Mouse (Mus musculus) hindbrain, embryonic 16.5 days (tissue): ENCODE results near the gene Ogt. TPM values are rescaled to one million over a fixed set of nuclear protein-coding genes. Genes with fewer than 3 reads are reported as not detected.

Experiments
- ATAC-seq: fragments of 200-750 bp; cut with Nextera tagmentation; 2 replicates; pipeline ENCODE4 v1.8.0; 2017; ENCODE audit warnings: moderate TSS enrichment, moderate library complexity
- H3K27ac ChIP-seq: fragments of 300-500 bp; sonication (generic); 2 replicates; pipeline ENCODE4 v1.5.1; 2014; ENCODE audit warnings: low read depth, mild to moderate bottlenecking, control low read depth, low read length, moderate library complexity
- H3K27me3 ChIP-seq: fragments of 300-500 bp; sonication (generic); replicated peaks from 2 replicates; pipeline ENCODE4 v1.6.1; 2014; ENCODE audit warnings: low read length; ENCODE audit not compliant: control insufficient read depth, insufficient read depth
- H3K36me3 ChIP-seq: fragments of 300-500 bp; sonication (generic); 2 replicates; pipeline ENCODE4 v1.6.1; 2014; ENCODE audit warnings: mild to moderate bottlenecking, low read length, moderate library complexity, mixed read lengths; ENCODE audit not compliant: control insufficient read depth, insufficient read depth
- H3K4me1 ChIP-seq: fragments of 300-500 bp; sonication (generic); 2 replicates; pipeline ENCODE4 v1.6.1; 2014; ENCODE audit warnings: low read depth, low read length; ENCODE audit not compliant: control insufficient read depth, insufficient read depth
- H3K4me2 ChIP-seq: fragments of 300-500 bp; sonication (generic); 2 replicates; pipeline ENCODE4 v1.6.1; 2014; ENCODE audit warnings: mild to moderate bottlenecking, low read length, control low read depth, moderate library complexity
- H3K4me3 ChIP-seq: fragments of 300-500 bp; sonication (generic); 2 replicates; pipeline ENCODE4 v1.5.1; 2014; ENCODE audit warnings: mild to moderate bottlenecking, low read length, control low read depth, moderate library complexity
- H3K9ac ChIP-seq: fragments of 300-500 bp; sonication (generic); 2 replicates; pipeline ENCODE4 v1.6.1; 2014; ENCODE audit warnings: low read depth, mild to moderate bottlenecking, control low read depth, low read length, moderate library complexity
- H3K9me3 ChIP-seq: fragments of 300-500 bp; sonication (generic); 2 replicates; pipeline ENCODE4 v1.6.1; 2014; ENCODE audit warnings: mild to moderate bottlenecking, low read length, moderate library complexity; ENCODE audit not compliant: control insufficient read depth
- WGBS: fragments of 180-500 bp; shearing (Covaris S2); extraction: QIAGEN DNeasy Blood & Tissue Kit; methylation state at CpG from one replicate; pipeline ENCODE4 v1.1.7; 2014; 5-methylcytosine and 5-hydroxymethylcytosine counted together
- polyA plus RNA-seq: library from polyadenylated mRNA; unstranded; fragments of >200 nt; fragmentation: Nextera tagmentation; extraction: Ambion mirVana; gene quantifications from 2 replicates; pipeline ENCODE4 v1.2.1, GENCODE M21; 2015

Gene Ogt
- polyA plus RNA-seq, 1 experiment from 2014 or later = 157 TPM

GRCm38 (mm10) chrX:101641161-101641530 is 1.3 kb downstream of the Ogt start:
- peaks cover 3% of the 10 kb centered on the region; the same call in 1 of the 2 replicates for H3K4me1 ChIP-seq
- ATAC-seq = no peak
- H3K36me3 ChIP-seq = no peaks in the 10 kb centered on the region
- peaks cover 2% of the 10 kb centered on the region; the same call in 1 of the 2 replicates for H3K27me3 ChIP-seq
- H3K9me3 ChIP-seq = no peaks in the 10 kb centered on the region
- H3K4me2 ChIP-seq = peak overlapping the region; percentile 52
- H3K9ac ChIP-seq = peak overlapping the region; percentile 79
- 9% methylated on average over 6 of the region's 6 CpGs for WGBS
- H3K4me3 ChIP-seq = peak overlapping the region; percentile 64
- H3K27ac ChIP-seq = peak overlapping the region; percentile 88

GRCm38 (mm10) chrX:101642091-101642490 is 2.2 kb downstream of the Ogt start:
- WGBS = 16% methylated on average over 5 of the region's 5 CpGs
- Histone ChIP-seq H3K9me3 (no peaks in the 10 kb centered on the region), H3K4me2 (peak overlapping the region; percentile 52), H3K27ac (no peak overlapping the region), H3K4me1 (peaks cover 3% of the 10 kb centered on the region; the same call in 1 of the 2 replicates), H3K4me3 (peak overlapping the region; percentile 64), H3K36me3 (no peaks in the 10 kb centered on the region), H3K9ac (0 out of 2 replicates have a peak overlapping the region, but pooled peaks have one; percentile 4), H3K27me3 (peaks cover 2% of the 10 kb centered on the region; the same call in 1 of the 2 replicates)
- ATAC-seq = no peak

GRCm38 (mm10) chrX:101645286-101645685 is 5.4 kb downstream of the Ogt start:
- H3K4me2 ChIP-seq = no peak overlapping the region
- H3K9me3 ChIP-seq = no peaks in the 10 kb centered on the region
- ATAC-seq = no peak
- WGBS = 64% methylated on average over 2 of the region's 2 CpGs
- H3K27ac ChIP-seq = no peak overlapping the region
- no peaks in the 10 kb centered on the region; the same call in 1 of the 2 replicates for H3K27me3 ChIP-seq
- peaks cover 5% of the 10 kb centered on the region; the same call in 1 of the 2 replicates for H3K4me1 ChIP-seq
- H3K36me3 ChIP-seq = no peaks in the 10 kb centered on the region
- H3K4me3 ChIP-seq = no peak overlapping the region
- no peak overlapping the region for H3K9ac ChIP-seq

GRCm38 (mm10) chrX:101646621-101647020 is 6.8 kb downstream of the Ogt start:
- H3K36me3 ChIP-seq = no peaks in the 10 kb centered on the region
- H3K9ac ChIP-seq = no peak overlapping the region
- no peak overlapping the region for H3K4me3 ChIP-seq
- H3K27ac ChIP-seq = no peak overlapping the region
- no peaks in the 10 kb centered on the region for H3K9me3 ChIP-seq
- WGBS = 84% methylated on average over 5 of the region's 5 CpGs
- no peak for ATAC-seq
- no peak overlapping the region for H3K4me2 ChIP-seq
- H3K27me3 ChIP-seq = no peaks in the 10 kb centered on the region
- peaks cover 5% of the 10 kb centered on the region; the same call in 1 of the 2 replicates for H3K4me1 ChIP-seq

- Histone ChIP-seq H3K4me1 (no peaks in the 10 kb centered on the region), H3K36me3 (no peaks in the 10 kb centered on the region), H3K27me3 (no peaks in the 10 kb centered on the region), H3K4me3 (no peak overlapping the region), H3K9me3 (peaks cover 19% of the 10 kb centered on the region), H3K9ac (no peak overlapping the region), H3K27ac (no peak overlapping the region), H3K4me2 (no peak overlapping the region)
- no peak for ATAC-seq
- WGBS = 92% methylated on average over 27 of the region's 27 CpGs
Observed at GRCm38 (mm10) chrX:101695686-101696085, 55.8 kb downstream of the Ogt start.

- Histone ChIP-seq H3K4me1 (no peaks in the 10 kb centered on the region), H3K9ac (no peak overlapping the region), H3K27ac (no peak overlapping the region), H3K27me3 (no peaks in the 10 kb centered on the region), H3K9me3 (peaks cover 19% of the 10 kb centered on the region), H3K4me3 (no peak overlapping the region), H3K36me3 (no peaks in the 10 kb centered on the region), H3K4me2 (no peak overlapping the region)
- 73% methylated on average over 54 of the region's 54 CpGs for WGBS
- ATAC-seq = no peak
Observed at GRCm38 (mm10) chrX:101697537-101697936, 57.7 kb downstream of the Ogt start.

- Histone ChIP-seq H3K4me3 (no peak overlapping the region), H3K27ac (no peak overlapping the region), H3K9ac (no peak overlapping the region), H3K4me1 (no peaks in the 10 kb centered on the region), H3K4me2 (no peak overlapping the region), H3K9me3 (peaks cover 19% of the 10 kb centered on the region), H3K27me3 (no peaks in the 10 kb centered on the region), H3K36me3 (no peaks in the 10 kb centered on the region)
- no peak for ATAC-seq
- 51% methylated on average over 17 of the region's 23 CpGs for WGBS
Observed at GRCm38 (mm10) chrX:101698232-101698631, 58.4 kb downstream of the Ogt start.

GRCm38 (mm10) chrX:101705111-101705510 is 65.3 kb downstream of the Ogt start:
- Histone ChIP-seq H3K4me2 (no peak overlapping the region), H3K27me3 (no peaks in the 10 kb centered on the region), H3K27ac (no peak overlapping the region), H3K9me3 (no peaks in the 10 kb centered on the region), H3K36me3 (no peaks in the 10 kb centered on the region), H3K4me3 (no peak overlapping the region), H3K9ac (no peak overlapping the region), H3K4me1 (no peaks in the 10 kb centered on the region)
- ATAC-seq = no peak
- WGBS = 80% methylated on average over 7 of the region's 7 CpGs

- no peak overlapping the region for H3K27ac ChIP-seq
- H3K4me3 ChIP-seq = no peak overlapping the region
- 53% methylated on average over 1 of the region's 1 CpGs for WGBS
- H3K36me3 ChIP-seq = no peaks in the 10 kb centered on the region
- no peak for ATAC-seq
- H3K9me3 ChIP-seq = no peaks in the 10 kb centered on the region
- no peaks in the 10 kb centered on the region for H3K4me1 ChIP-seq
- no peaks in the 10 kb centered on the region for H3K27me3 ChIP-seq
- no peak overlapping the region for H3K9ac ChIP-seq
- no peak overlapping the region for H3K4me2 ChIP-seq
Observed at GRCm38 (mm10) chrX:101720401-101720800, 80.5 kb downstream of the Ogt start.

GRCm38 (mm10) chrX:101730010-101730409 is 90.2 kb downstream of the Ogt start:
- Histone ChIP-seq H3K4me1 (no peaks in the 10 kb centered on the region), H3K36me3 (no peaks in the 10 kb centered on the region), H3K9ac (no peak overlapping the region), H3K9me3 (no peaks in the 10 kb centered on the region), H3K4me3 (no peak overlapping the region), H3K27ac (no peak overlapping the region), H3K4me2 (no peak overlapping the region), H3K27me3 (no peaks in the 10 kb centered on the region; the same call in 1 of the 2 replicates)
- no peak for ATAC-seq
